Mouse (Mus musculus) spleen, adult 2 months (tissue): ENCODE results near the gene Enox2. TPM values are rescaled to one million over a fixed set of nuclear protein-coding genes. Genes with fewer than 3 reads are reported as not detected.
"Not testable (repeated sequence)": the region's sequence is repeated elsewhere in the genome, so short reads cannot be mapped to it uniquely, and the experiment has no call there.

Experiments
- DNase-seq, 2 experiments: peaks; one replicate each; pipeline versions ENCODE4 v3.0.0 to v3.0.0-alpha.2; 2012 to 2021; ENCODE audit warnings: low spot score in 2 of 2, low read depth in 1 of 2
- H3K27ac ChIP-seq: fragments of 200-500 bp; 2 replicates; pipeline ENCODE4 v1.5.1; 2012; ENCODE audit warnings: low read length, inconsistent platforms; ENCODE audit not compliant: insufficient read depth
- H3K27me3 ChIP-seq: fragments of 200-500 bp; 2 replicates; pipeline ENCODE4 v1.6.1; 2012; ENCODE audit warnings: mild to moderate bottlenecking, moderate library complexity, low read length, inconsistent platforms; ENCODE audit not compliant: control insufficient read depth, insufficient read depth
- H3K36me3 ChIP-seq: fragments of 200-500 bp; 2 replicates; pipeline ENCODE4 v1.6.1; 2012; ENCODE audit warnings: mild to moderate bottlenecking, low read length, inconsistent platforms; ENCODE audit not compliant: control insufficient read depth, insufficient read depth
- H3K4me1 ChIP-seq: fragments of 200-500 bp; 2 replicates; pipeline ENCODE4 v1.6.1; 2011; ENCODE audit warnings: inconsistent platforms; ENCODE audit not compliant: control insufficient read depth, insufficient read depth, insufficient read length
- H3K4me3 ChIP-seq: fragments of 200-500 bp; 2 replicates; pipeline ENCODE4 v1.5.1; 2011; ENCODE audit warnings: mild to moderate bottlenecking, inconsistent platforms; ENCODE audit not compliant: insufficient read depth, insufficient read length; ENCODE audit errors: extremely low read depth
- CTCF ChIP-seq: fragments of 200-500 bp; IDR thresholded peaks from 2 replicates; pipeline ENCODE4 v1.5.1; 2011; ENCODE audit warnings: mild to moderate bottlenecking, inconsistent platforms; ENCODE audit not compliant: insufficient read depth, insufficient read length, insufficient replicate concordance; ENCODE audit errors: extremely low read depth
- POLR2A ChIP-seq: fragments of 200-500 bp; IDR thresholded peaks from 2 replicates; pipeline ENCODE4 v1.6.1; 2011; ENCODE audit warnings: low read depth, low read length, inconsistent platforms
- WGBS: fragments of 180-500 bp; shearing (Covaris S2); methylation state at CpG from one replicate; pipeline ENCODE4 v1.1.7; 2018; 5-methylcytosine and 5-hydroxymethylcytosine counted together
- polyA plus RNA-seq: library from polyadenylated mRNA; depleted of rRNA; stranded (reverse); fragments of >200 nt; gene quantifications from 2 replicates; pipeline ENCODE4 v1.2.3, GENCODE M21; 2012

The Enox2 gene
- polyA plus RNA-seq, 1 experiment, result 3.5 TPM

DNA sequence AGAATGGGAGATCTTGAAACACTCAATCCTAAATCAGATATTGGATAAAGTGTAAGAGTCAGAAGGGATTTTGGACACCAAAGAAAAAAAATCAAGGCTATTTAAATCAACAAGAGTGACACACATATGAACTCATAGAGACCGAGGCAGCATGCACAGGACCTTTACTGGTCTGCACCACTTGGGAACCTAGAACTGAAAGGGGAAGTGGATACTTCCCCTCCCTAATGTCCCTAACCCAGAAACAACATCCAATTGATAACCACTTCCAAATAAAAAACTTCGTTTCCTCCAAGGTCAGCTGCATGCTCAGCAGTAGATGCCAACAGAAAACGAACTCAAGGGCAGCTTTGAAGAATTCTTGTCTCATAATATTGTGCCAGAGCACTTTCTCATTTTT is 171.6 kb downstream of the Enox2 start:
- no peak overlapping the region for H3K4me3 ChIP-seq
- no peaks in the 10 kb centered on the region for H3K36me3 ChIP-seq
- H3K4me1 ChIP-seq, result no peaks in the 10 kb centered on the region
- WGBS, result 55% methylated on average over 3 of the region's 3 CpGs
- no peaks in the 10 kb centered on the region for H3K27me3 ChIP-seq
- no peak for DNase-seq
- no peak overlapping the region for H3K27ac ChIP-seq
- no peak for TF ChIP-seq POLR2A
- no peak for TF ChIP-seq CTCF

DNA sequence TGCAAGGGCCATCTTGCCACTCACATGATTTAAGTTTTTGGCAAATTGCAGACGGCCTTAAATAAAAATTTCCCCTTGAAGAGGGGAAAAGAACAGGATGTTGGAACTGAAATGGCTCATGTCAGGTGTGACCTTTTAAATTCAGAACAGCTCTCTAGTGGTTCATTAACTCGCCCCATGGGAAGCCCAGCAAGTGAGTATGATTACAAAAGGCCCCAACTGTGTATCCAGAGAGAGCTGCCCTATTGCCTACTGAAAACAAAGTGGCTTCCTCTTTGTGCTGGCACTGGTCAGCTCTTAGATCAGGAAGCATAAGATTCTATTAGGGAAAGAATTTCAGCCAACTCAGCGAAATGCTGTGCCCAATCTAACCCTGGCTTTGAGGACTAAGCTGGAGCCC is 175.6 kb downstream of the Enox2 start:
- Histone ChIP-seq H3K36me3 (no peaks in the 10 kb centered on the region), H3K4me3 (no peak overlapping the region), H3K27ac (no peak overlapping the region), H3K27me3 (no peaks in the 10 kb centered on the region), H3K4me1 (no peaks in the 10 kb centered on the region)
- WGBS, result 75% methylated on average over 3 of the region's 3 CpGs
- TF ChIP-seq CTCF (no peak), POLR2A (no peak)
- no peak for DNase-seq

DNA sequence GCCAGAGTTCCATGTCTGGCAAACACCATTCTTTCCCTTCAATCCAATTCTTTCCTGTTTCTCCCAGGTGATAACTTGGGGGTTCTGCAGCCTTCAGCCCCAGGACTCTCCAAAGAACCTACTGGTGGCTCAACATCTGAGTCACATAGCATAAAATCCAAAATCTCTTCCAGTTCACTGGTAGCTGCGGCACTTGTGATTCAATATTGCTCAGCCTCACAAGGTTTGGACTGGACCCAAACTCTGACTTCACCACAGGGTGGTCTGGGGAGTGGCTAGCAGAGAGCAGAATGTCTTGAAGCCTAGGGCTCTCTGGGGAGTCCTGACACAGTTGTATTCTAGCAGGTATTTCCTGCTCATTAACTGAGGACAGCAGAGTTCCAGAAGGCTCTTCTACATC is 187.5 kb downstream of the Enox2 start:
- 78% methylated on average over 1 of the region's 1 CpGs for WGBS
- H3K4me1 ChIP-seq, result not testable (repeated sequence)

DNA sequence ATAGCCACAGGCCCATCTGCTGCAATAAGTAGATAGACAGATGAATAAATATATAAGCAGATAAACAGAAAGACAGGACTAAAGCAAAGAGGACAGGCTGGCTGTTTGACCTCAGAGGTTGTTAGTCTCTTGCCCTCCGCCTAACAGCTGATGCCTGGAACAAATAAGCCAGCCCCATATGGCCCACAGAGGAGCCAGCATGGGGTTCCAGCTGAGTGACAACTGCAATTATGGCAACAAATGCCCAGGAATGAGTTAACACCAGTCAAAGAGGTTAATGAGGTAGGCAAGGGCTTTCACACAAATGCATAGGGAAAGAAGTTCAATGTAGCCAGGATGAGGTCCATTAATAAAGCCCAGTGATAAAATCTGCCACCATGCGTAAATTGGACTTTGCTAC is 191.8 kb downstream of the Enox2 start:
- Histone ChIP-seq H3K4me1 (no peaks in the 10 kb centered on the region), H3K36me3 (no peaks in the 10 kb centered on the region), H3K4me3 (no peak overlapping the region), H3K27me3 (no peaks in the 10 kb centered on the region), H3K27ac (no peak overlapping the region)
- 89% methylated on average over 2 of the region's 2 CpGs for WGBS
- no peak for DNase-seq
- TF ChIP-seq CTCF, result no peak
- no peak for TF ChIP-seq POLR2A

More for the DNA sequence above, 187.5 kb downstream of the Enox2 start:
- DNase-seq, H3K27me3 ChIP-seq, H3K27ac ChIP-seq, H3K36me3 ChIP-seq, H3K4me3 ChIP-seq: not testable (repeated sequence)

DNA sequence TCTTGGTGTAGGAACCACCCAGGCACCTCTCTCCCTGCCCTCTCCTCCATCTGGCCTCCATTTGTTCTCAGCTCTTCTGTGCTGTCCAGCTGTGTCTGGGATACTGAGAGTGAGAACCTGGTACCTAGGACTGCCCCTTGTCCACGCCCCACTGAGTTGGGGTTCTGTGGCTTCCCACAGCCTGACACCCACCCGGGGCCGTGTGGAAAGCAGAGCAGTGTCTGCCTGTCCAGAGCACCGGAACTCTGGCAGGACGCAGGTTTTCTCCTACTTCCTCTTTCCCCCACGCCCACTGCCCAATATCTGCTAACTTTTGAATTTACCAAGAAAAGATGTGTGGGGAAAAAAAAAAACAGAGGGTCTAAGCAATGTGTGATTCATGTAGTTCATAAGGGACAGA is 213.0 kb downstream of the Enox2 start:
- H3K27me3 ChIP-seq, result no peaks in the 10 kb centered on the region
- H3K27ac ChIP-seq, result no peak overlapping the region
- DNase-seq, result peak in 1 of 2 experiments; percentile 2
- peaks cover 3% of the 10 kb centered on the region; the same call in 1 of the 2 replicates for H3K4me1 ChIP-seq
- WGBS, result 30% methylated on average over 6 of the region's 6 CpGs
- no peak overlapping the region for H3K4me3 ChIP-seq
- no peak for TF ChIP-seq CTCF
- TF ChIP-seq POLR2A, result no peak
- no peaks in the 10 kb centered on the region for H3K36me3 ChIP-seq

DNA sequence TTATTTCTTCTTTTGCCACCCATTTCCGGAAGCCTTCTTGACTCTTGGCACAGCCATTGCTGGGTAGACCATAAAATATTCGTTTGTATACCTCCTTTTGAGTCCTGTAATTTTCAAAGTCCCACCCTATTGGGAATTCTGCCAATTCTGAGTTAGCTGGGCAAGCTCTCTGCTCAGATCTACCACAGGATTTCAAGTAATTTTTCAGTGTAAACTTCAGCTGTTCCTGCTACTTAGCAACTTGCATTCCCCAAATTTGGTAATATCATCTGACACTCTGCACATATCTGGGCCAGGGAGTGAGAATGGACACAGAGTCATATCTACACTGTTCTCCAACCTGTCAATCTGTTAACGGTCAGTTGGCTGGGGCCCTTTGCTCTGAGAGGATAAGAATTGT is 214.5 kb downstream of the Enox2 start:
- no peak for TF ChIP-seq POLR2A
- no peak for TF ChIP-seq CTCF
- WGBS, result 81% methylated on average over 3 of the region's 3 CpGs
- Histone ChIP-seq H3K36me3 (no peaks in the 10 kb centered on the region), H3K27me3 (no peaks in the 10 kb centered on the region), H3K4me1 (peaks cover 3% of the 10 kb centered on the region; the same call in 1 of the 2 replicates), H3K4me3 (no peak overlapping the region), H3K27ac (no peak overlapping the region)
- no peak for DNase-seq

DNA sequence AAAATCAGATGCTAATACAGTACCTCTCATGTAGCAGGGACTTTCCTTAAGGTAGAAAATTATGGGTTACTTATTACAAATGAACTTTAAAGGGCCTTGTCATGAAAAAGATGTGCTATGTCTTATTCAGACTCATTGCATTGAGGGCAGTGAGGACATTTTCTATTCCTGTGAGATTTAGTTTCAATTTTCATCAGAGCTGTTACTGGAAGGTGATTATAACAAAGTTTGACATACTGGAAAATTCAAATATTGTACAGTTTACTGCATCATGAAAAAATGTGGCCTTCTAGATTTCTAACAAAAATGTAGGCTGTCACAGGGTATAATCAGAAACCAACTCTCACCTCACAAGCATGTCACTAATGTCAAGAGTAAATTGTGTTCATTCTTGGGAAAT is 242.9 kb downstream of the Enox2 start:
- Histone ChIP-seq H3K27me3 (no peaks in the 10 kb centered on the region), H3K4me1 (no peaks in the 10 kb centered on the region), H3K4me3 (no peak overlapping the region), H3K27ac (no peak overlapping the region), H3K36me3 (no peaks in the 10 kb centered on the region)
- no peak for DNase-seq
- TF ChIP-seq CTCF, result no peak
- no peak for TF ChIP-seq POLR2A
